Mouse (Mus musculus) hindbrain, embryonic 13.5 days (tissue): ENCODE results near the gene Igsf3. TPM values are rescaled to one million over a fixed set of nuclear protein-coding genes. Genes with fewer than 3 reads are reported as not detected.
"Not testable (repeated sequence)": the region's sequence is repeated elsewhere in the genome, so short reads cannot be mapped to it uniquely, and the experiment has no call there.

Experiments
- ATAC-seq: fragments of 200-750 bp; cut with Nextera tagmentation; 2 replicates; pipeline ENCODE4 v1.8.0; 2017; ENCODE audit warnings: moderate TSS enrichment; ENCODE audit not compliant: low FRiP score
- H3K27ac ChIP-seq: fragments of 300-500 bp; sonication (generic); 2 replicates; pipeline ENCODE4 v1.5.1; 2015; ENCODE audit warnings: inconsistent platforms, mild to moderate bottlenecking, moderate library complexity
- H3K27me3 ChIP-seq: fragments of 300-500 bp; sonication (generic); 2 replicates; pipeline ENCODE4 v1.6.1; 2015; ENCODE audit warnings: mild to moderate bottlenecking, inconsistent platforms
- H3K36me3 ChIP-seq: fragments of 300-500 bp; sonication (generic); 2 replicates; pipeline ENCODE4 v1.6.1; 2015; ENCODE audit warnings: mild to moderate bottlenecking, inconsistent platforms
- H3K4me1 ChIP-seq: fragments of 300-500 bp; sonication (generic); replicated peaks from 2 replicates; pipeline ENCODE4 v1.6.1; 2015; ENCODE audit warnings: inconsistent platforms
- H3K4me2 ChIP-seq: fragments of 300-500 bp; sonication (generic); 2 replicates; pipeline ENCODE4 v1.6.1; 2015; ENCODE audit warnings: inconsistent platforms, mild to moderate bottlenecking, moderate library complexity
- H3K4me3 ChIP-seq: fragments of 300-500 bp; sonication (generic); 2 replicates; pipeline ENCODE4 v1.5.1; 2015; ENCODE audit warnings: mild to moderate bottlenecking, inconsistent platforms
- H3K9ac ChIP-seq: fragments of 300-500 bp; sonication (generic); 2 replicates; pipeline ENCODE4 v1.6.1; 2015; ENCODE audit warnings: mild to moderate bottlenecking, inconsistent platforms
- H3K9me3 ChIP-seq: fragments of 300-500 bp; sonication (generic); 2 replicates; pipeline ENCODE4 v1.6.1; 2016; ENCODE audit warnings: inconsistent platforms
- WGBS: fragments of 180-500 bp; shearing (Covaris S2); methylation state at CpG from one replicate; pipeline ENCODE4 v1.1.7; 2015; 5-methylcytosine and 5-hydroxymethylcytosine counted together
- polyA plus RNA-seq: library from polyadenylated mRNA; unstranded; fragments of >200 nt; fragmentation: Nextera tagmentation; extraction: Ambion mirVana; gene quantifications from 2 replicates; pipeline ENCODE4 v1.2.1, GENCODE M21; 2015

Igsf3 gene
- polyA plus RNA-seq, 1 experiment from 2014 or later, result 87.9 TPM

GRCm38 (mm10) chr3:101410745-101411144 lies 33.9 kb downstream of the Igsf3 start:
- ATAC-seq, result no peak
- Histone ChIP-seq H3K4me3 (no peak overlapping the region), H3K4me1 (peaks cover 59% of the 10 kb centered on the region), H3K9me3 (no peaks in the 10 kb centered on the region), H3K27me3 (no peaks in the 10 kb centered on the region), H3K4me2 (no peak overlapping the region), H3K9ac (0 out of 2 replicates have a peak overlapping the region, but pooled peaks have one; percentile 51), H3K36me3 (no peaks in the 10 kb centered on the region), H3K27ac (0 out of 2 replicates have a peak overlapping the region, but pooled peaks have one; percentile 1)
- WGBS, result 44% methylated on average over 3 of the region's 3 CpGs

- no peak overlapping the region for H3K27ac ChIP-seq
- H3K27me3 ChIP-seq, result no peaks in the 10 kb centered on the region
- H3K9ac ChIP-seq, result no peak overlapping the region
- no peaks in the 10 kb centered on the region for H3K9me3 ChIP-seq
- peaks cover 55% of the 10 kb centered on the region for H3K4me1 ChIP-seq
- ATAC-seq, result no peak
- H3K36me3 ChIP-seq, result no peaks in the 10 kb centered on the region
- H3K4me2 ChIP-seq, result no peak overlapping the region
- no peak overlapping the region for H3K4me3 ChIP-seq
- 77% methylated on average over 3 of the region's 3 CpGs for WGBS
Observed at GRCm38 (mm10) chr3:101411626-101412025, 34.7 kb downstream of the Igsf3 start.

GRCm38 (mm10) chr3:101412115-101412514 lies 35.2 kb downstream of the Igsf3 start:
- no peak overlapping the region for H3K27ac ChIP-seq
- no peaks in the 10 kb centered on the region for H3K36me3 ChIP-seq
- H3K9me3 ChIP-seq, result no peaks in the 10 kb centered on the region
- no peak overlapping the region for H3K9ac ChIP-seq
- WGBS, result 78% methylated on average over 6 of the region's 6 CpGs
- ATAC-seq, result no peak
- H3K4me2 ChIP-seq, result no peak overlapping the region
- H3K4me3 ChIP-seq, result no peak overlapping the region
- H3K4me1 ChIP-seq, result peaks cover 55% of the 10 kb centered on the region
- H3K27me3 ChIP-seq, result no peaks in the 10 kb centered on the region

GRCm38 (mm10) chr3:101413013-101413412 lies 36.1 kb downstream of the Igsf3 start:
- not testable (repeated sequence) for H3K27me3 ChIP-seq, H3K4me2 ChIP-seq, H3K9ac ChIP-seq, H3K4me3 ChIP-seq, H3K27ac ChIP-seq, H3K9me3 ChIP-seq, H3K36me3 ChIP-seq, ATAC-seq
- 95% methylated on average over 5 of the region's 5 CpGs for WGBS
- peaks cover 50% of the 10 kb centered on the region for H3K4me1 ChIP-seq

- no peak overlapping the region for H3K4me3 ChIP-seq
- no peak overlapping the region for H3K9ac ChIP-seq
- no peaks in the 10 kb centered on the region for H3K36me3 ChIP-seq
- H3K9me3 ChIP-seq, result no peaks in the 10 kb centered on the region
- H3K4me2 ChIP-seq, result no peak overlapping the region
- no peaks in the 10 kb centered on the region for H3K27me3 ChIP-seq
- no peak for ATAC-seq
- peaks cover 37% of the 10 kb centered on the region for H3K4me1 ChIP-seq
- no peak overlapping the region for H3K27ac ChIP-seq
- WGBS, result 74% methylated on average over 18 of the region's 18 CpGs
Observed at GRCm38 (mm10) chr3:101418740-101419652, 42.1 kb downstream of the Igsf3 start.

- Histone ChIP-seq H3K4me1 (peaks cover 38% of the 10 kb centered on the region), H3K27ac (no peak overlapping the region), H3K9me3 (no peaks in the 10 kb centered on the region), H3K9ac (no peak overlapping the region), H3K4me2 (no peak overlapping the region), H3K27me3 (no peaks in the 10 kb centered on the region), H3K4me3 (no peak overlapping the region), H3K36me3 (no peaks in the 10 kb centered on the region)
- WGBS, result 83% methylated on average over 10 of the region's 10 CpGs
- ATAC-seq, result no peak
Observed at GRCm38 (mm10) chr3:101419653-101419994, 42.7 kb downstream of the Igsf3 start.

GRCm38 (mm10) chr3:101423188-101423587 lies 46.3 kb downstream of the Igsf3 start:
- Histone ChIP-seq H3K27ac (no peak overlapping the region), H3K27me3 (no peaks in the 10 kb centered on the region), H3K36me3 (peaks cover 28% of the 10 kb centered on the region), H3K9ac (no peak overlapping the region), H3K4me1 (peaks cover 37% of the 10 kb centered on the region), H3K9me3 (no peaks in the 10 kb centered on the region), H3K4me3 (no peak overlapping the region), H3K4me2 (no peak overlapping the region)
- ATAC-seq, result no peak
- WGBS, result 48% methylated on average over 4 of the region's 4 CpGs

GRCm38 (mm10) chr3:101424295-101424885 lies 47.5 kb downstream of the Igsf3 start:
- Histone ChIP-seq H3K9me3 (no peaks in the 10 kb centered on the region), H3K27ac (no peak overlapping the region), H3K36me3 (peaks cover 35% of the 10 kb centered on the region), H3K9ac (0 out of 2 replicates have a peak overlapping the region, but pooled peaks have one; percentile 24), H3K4me3 (no peak overlapping the region), H3K4me1 (peaks cover 30% of the 10 kb centered on the region), H3K27me3 (no peaks in the 10 kb centered on the region), H3K4me2 (no peak overlapping the region)
- ATAC-seq, result no peak
- WGBS, result 80% methylated on average over 10 of the region's 10 CpGs

GRCm38 (mm10) chr3:101429982-101430754 lies 53.3 kb downstream of the Igsf3 start:
- 83% methylated on average over 8 of the region's 8 CpGs for WGBS
- peaks cover 4% of the 10 kb centered on the region; the same call in 1 of the 2 replicates for H3K4me1 ChIP-seq

GRCm38 (mm10) chr3:101430755-101431115 lies 53.9 kb downstream of the Igsf3 start:
- no peak overlapping the region for H3K4me3 ChIP-seq
- 0 out of 2 replicates have a peak, but pooled peaks cover 3% of the 10 kb centered on the region for H3K4me1 ChIP-seq
- no peak overlapping the region for H3K27ac ChIP-seq
- H3K36me3 ChIP-seq, result peaks cover 64% of the 10 kb centered on the region
- WGBS, result 90% methylated on average over 2 of the region's 2 CpGs
- no peak overlapping the region for H3K4me2 ChIP-seq
- H3K9ac ChIP-seq, result no peak overlapping the region
- H3K27me3 ChIP-seq, result no peaks in the 10 kb centered on the region
- ATAC-seq, result no peak
- H3K9me3 ChIP-seq, result no peaks in the 10 kb centered on the region

More at GRCm38 (mm10) chr3:101429982-101430754, 53.3 kb downstream of the Igsf3 start:
- ATAC-seq, result no peak
- no peak overlapping the region for H3K27ac ChIP-seq
- H3K9me3 ChIP-seq, result no peaks in the 10 kb centered on the region
- H3K4me3 ChIP-seq, result no peak overlapping the region
- no peaks in the 10 kb centered on the region for H3K27me3 ChIP-seq
- H3K9ac ChIP-seq, result no peak overlapping the region
- H3K36me3 ChIP-seq, result peaks cover 62% of the 10 kb centered on the region
- no peak overlapping the region for H3K4me2 ChIP-seq

- H3K4me1 ChIP-seq, result 0 out of 2 replicates have a peak, but pooled peaks cover 3% of the 10 kb centered on the region
- H3K27ac ChIP-seq, result no peak overlapping the region
- H3K9me3 ChIP-seq, result no peaks in the 10 kb centered on the region
- no peak overlapping the region for H3K4me2 ChIP-seq
- no peak overlapping the region for H3K9ac ChIP-seq
- H3K27me3 ChIP-seq, result no peaks in the 10 kb centered on the region
- ATAC-seq, result no peak
- H3K4me3 ChIP-seq, result no peak overlapping the region
- whole genome bisulfite sequencing, result 90% methylated on average over 8 of the region's 8 CpGs
- peaks cover 69% of the 10 kb centered on the region for H3K36me3 ChIP-seq
Observed at GRCm38 (mm10) chr3:101435672-101436071, 58.8 kb downstream of the Igsf3 start.

- Histone ChIP-seq H3K4me1 (0 out of 2 replicates have a peak, but pooled peaks cover 3% of the 10 kb centered on the region), H3K4me3 (no peak overlapping the region), H3K9ac (no peak overlapping the region), H3K27me3 (no peaks in the 10 kb centered on the region), H3K9me3 (no peaks in the 10 kb centered on the region), H3K27ac (peak overlapping the region; percentile 30; the same call in 1 of the 2 replicates), H3K4me2 (no peak overlapping the region), H3K36me3 (peaks cover 72% of the 10 kb centered on the region)
- ATAC-seq, result no peak
- 65% methylated on average over 4 of the region's 4 CpGs for WGBS
Observed at GRCm38 (mm10) chr3:101436469-101436868, 59.6 kb downstream of the Igsf3 start.
